Mouse (Mus musculus) heart, adult 2 months (tissue): ENCODE measurements around the gene Hrnr.

Experiments used
- CTCF ChIP-seq: fragments of 200-600 bp; IDR thresholded peaks from 2 replicates; pipeline ENCODE4 v1.8.1; 2022; ENCODE audit warnings: antibody characterized with exemption, mild to moderate bottlenecking, moderate library complexity
- EP300 ChIP-seq: fragments of 200-500 bp; IDR thresholded peaks from 2 replicates; pipeline ENCODE4 v1.6.1; 2011; ENCODE audit warnings: low read depth, low read length, control low read depth; ENCODE audit not compliant: insufficient read depth
- POLR2A ChIP-seq: fragments of 200-500 bp; IDR thresholded peaks from 2 replicates; pipeline ENCODE4 v1.6.1; 2011; ENCODE audit warnings: mild to moderate bottlenecking, low read depth, low read length, control low read depth; ENCODE audit not compliant: insufficient read depth

DNA sequence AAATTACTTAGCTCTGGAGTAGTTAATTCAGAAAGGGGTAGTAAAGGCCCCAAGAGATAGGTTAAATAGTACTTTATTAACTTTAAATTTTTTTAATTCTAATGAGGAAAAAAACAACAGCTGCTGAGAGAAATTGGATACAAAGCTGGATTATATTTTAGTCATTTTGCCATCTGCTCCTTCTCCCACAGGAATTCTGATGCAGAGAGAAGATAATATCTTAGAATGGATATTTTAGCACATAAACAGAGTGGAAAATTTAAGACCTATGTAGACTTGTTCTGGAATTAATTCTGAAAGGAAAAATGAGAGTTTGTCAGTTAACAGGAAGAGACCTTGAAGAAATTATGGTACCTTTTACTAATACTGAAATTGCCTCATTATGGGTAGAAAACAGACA lies 18.2 kb downstream of the Hrnr start:
- TF ChIP-seq POLR2A (no peak), CTCF (no peak), EP300 (no peak)
